ENCODE assay signal across 28 mouse cellular contexts in the genomic region with DNA sequence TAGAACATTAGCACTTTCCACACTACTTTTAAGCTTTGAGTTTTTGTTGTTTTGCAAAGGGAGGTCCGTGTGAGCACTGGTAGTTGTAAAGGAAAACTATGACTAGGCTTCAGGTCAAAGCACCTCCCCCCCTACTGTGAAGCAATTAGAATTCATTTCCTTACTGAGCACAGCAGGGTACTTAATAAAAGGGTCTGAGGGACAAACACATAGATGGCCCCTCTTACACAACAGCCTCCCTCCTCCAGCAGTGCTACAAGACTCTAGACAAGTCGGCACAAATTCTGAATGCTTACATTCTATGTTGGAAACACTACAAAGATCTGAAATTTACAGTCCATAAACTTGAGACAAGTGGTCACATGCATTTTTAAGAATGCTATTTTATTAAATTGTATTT.
DNase-seq lines count a peak whose midpoint lies in the region; ATAC-seq and TF ChIP-seq lines count a peak whose summit lies in the region.
"Had no signal": no experiment of that assay in that cellular context is flagged by ENCODE, and none has a peak within 500 bp of the region (broad histone marks: within the 10 kb centered on the region; RNA-seq: fewer than 3 reads in every experiment).

No protein-coding gene starts in this region.

- no peaks in the 10 kb centered on the region for H3K4me1 ChIP-seq in kidney, embryonic 15.5 days
- H3K4me1 ChIP-seq in lung, embryonic 14.5 days (ENCODE audit: insufficient read depth): no peaks in the 10 kb centered on the region
- H3K4me1 ChIP-seq: embryonic facial prominence, embryonic 10.5 days; embryonic facial prominence, embryonic 13.5 days; hindbrain, embryonic 12.5 days; hindbrain, embryonic 15.5 days had no signal

- no peak for DNase-seq in kidney, postnatal 25 days
- peak; percentile 12 for DNase-seq in lung, embryonic 14.5 days
- no peak for DNase-seq in lung, postnatal 25 days (ENCODE audit: low spot score)
- DNase-seq in retina, embryonic 14.5 days (ENCODE audit: low spot score): peak; percentile 20
- DNase-seq in retina, postnatal 1 day: no peak
- DNase-seq: adrenal gland, adult 2 months; adrenal gland, postnatal 14 days; B cell, adult 2 months; cerebellum, adult 11-12 months; cerebellum, adult 8-10 months; cerebellum, postnatal 10 days; cerebellum, postnatal 36 days; embryo, embryonic 11 days; forebrain, postnatal 0 days; gastrocnemius, adult 2 months; gastrocnemius, postnatal 14 days; heart, adult 11 months had no signal

- no peak overlapping the region for H3K9ac ChIP-seq in kidney, embryonic 15.5 days
- H3K9ac ChIP-seq in lung, embryonic 14.5 days: no peak overlapping the region
- H3K9ac ChIP-seq: embryonic facial prominence, embryonic 13.5 days; forebrain, embryonic 13.5 days; forebrain, postnatal 0 days; hindbrain, embryonic 12.5 days; hindbrain, embryonic 15.5 days had no signal

- no peak overlapping the region for H3K27ac ChIP-seq in kidney, embryonic 15.5 days
- no peak overlapping the region for H3K27ac ChIP-seq in lung, embryonic 14.5 days (ENCODE audit: low read depth)
- H3K27ac ChIP-seq: embryonic facial prominence, embryonic 10.5 days; embryonic facial prominence, embryonic 13.5 days; forebrain, embryonic 13.5 days; gastrocnemius, adult 2 months; hindbrain, embryonic 12.5 days; hindbrain, embryonic 15.5 days had no signal

- peak; percentile 29; the same call in 1 of the 2 replicates for ATAC-seq in kidney, embryonic 15.5 days (replicated peaks; ENCODE audit: low FRiP score)
- no peak for ATAC-seq in lung, embryonic 14.5 days (ENCODE audit: insufficient read depth)
- ATAC-seq: forebrain, embryonic 13.5 days; forebrain, postnatal 0 days; Patski had no signal

- TF ChIP-seq CTCF in lung, embryonic 14.5 days (IDR thresholded peaks at IDR 0.05; ENCODE audit: low read depth): no peak

- WGBS in kidney, embryonic 15.5 days: 23% methylated on average over 2 of the region's 2 CpGs
- 43% methylated on average over 2 of the region's 2 CpGs for WGBS in lung, embryonic 14.5 days

- H3K36me3 ChIP-seq in kidney, embryonic 15.5 days: no peaks in the 10 kb centered on the region
- no peaks in the 10 kb centered on the region for H3K36me3 ChIP-seq in lung, embryonic 14.5 days (ENCODE audit: insufficient read depth)
- H3K36me3 ChIP-seq: embryonic facial prominence, embryonic 10.5 days; embryonic facial prominence, embryonic 13.5 days; G1E; hindbrain, embryonic 12.5 days; hindbrain, embryonic 15.5 days had no signal

- H3K27me3 ChIP-seq in kidney, embryonic 15.5 days: no peaks in the 10 kb centered on the region
- H3K27me3 ChIP-seq in lung, embryonic 14.5 days (ENCODE audit: insufficient read depth, low read length): no peaks in the 10 kb centered on the region
- H3K27me3 ChIP-seq: CH12.LX; embryonic facial prominence, embryonic 13.5 days; forebrain, embryonic 13.5 days; hindbrain, embryonic 12.5 days; hindbrain, embryonic 15.5 days; Patski had no signal

- no peak overlapping the region for H3K4me2 ChIP-seq in kidney, embryonic 15.5 days
- no peak overlapping the region for H3K4me2 ChIP-seq in lung, embryonic 14.5 days
- H3K4me2 ChIP-seq: embryonic facial prominence, embryonic 13.5 days; forebrain, embryonic 13.5 days; heart, embryonic 11.5 days; hindbrain, embryonic 12.5 days; hindbrain, embryonic 15.5 days had no signal

- no peak overlapping the region for H3K4me3 ChIP-seq in kidney, embryonic 15.5 days (replicated peaks)
- H3K4me3 ChIP-seq in lung, embryonic 14.5 days (ENCODE audit: low read depth, low read length): no peak overlapping the region
- H3K4me3 ChIP-seq: embryonic facial prominence, embryonic 10.5 days; embryonic facial prominence, embryonic 13.5 days; erythroblast, embryonic 14.5 days; forebrain, embryonic 13.5 days; gastrocnemius, adult 2 months; hindbrain, embryonic 12.5 days; hindbrain, embryonic 15.5 days had no signal

- H3K9me3 ChIP-seq in kidney, embryonic 15.5 days (replicated peaks): no peaks in the 10 kb centered on the region
- H3K9me3 ChIP-seq in lung, embryonic 14.5 days (ENCODE audit: low read depth, low read length): no peaks in the 10 kb centered on the region
- H3K9me3 ChIP-seq: embryonic facial prominence, embryonic 10.5 days; embryonic facial prominence, embryonic 13.5 days; forebrain, embryonic 13.5 days; G1E; hindbrain, embryonic 12.5 days; hindbrain, embryonic 15.5 days had no signal

Comparison
In these comparisons a context has a peak if more than half of its experiments do, and no peak if none do; other contexts are left out.
1. DNase-seq: peak in lung, embryonic 14.5 days (single experiment) and retina, embryonic 14.5 days (single experiment); none in kidney, postnatal 25 days (0 of 2), lung, postnatal 25 days (single experiment) and retina, postnatal 1 day (single experiment).